Mouse (Mus musculus) heart, embryonic 14.5 days (tissue): ENCODE data around the gene Rptor. TPM values are rescaled to one million over a fixed set of nuclear protein-coding genes. Genes with fewer than 3 reads are reported as not detected.
A peak's percentile ranks its signal among the peaks of the same experiment; 100 is the strongest.

Source experiments
- ATAC-seq: fragments of 200-750 bp; cut with Nextera tagmentation; 2 replicates; pipeline ENCODE4 v1.8.0; 2017; ENCODE audit warnings: low read depth, moderate TSS enrichment; ENCODE audit not compliant: insufficient number of reproducible peaks, insufficient read depth, low FRiP score
- H3K27ac ChIP-seq, 2 experiments: fragments of 200-500 bp in 1 of 2; fragments of 300-500 bp in 1 of 2; sonication (generic) in 1 of 2; replicated peaks in 1 of 2; 2 replicates each; pipeline ENCODE4 v1.5.1; 2012 to 2014; ENCODE audit warnings: low read depth in 2 of 2, low read length in 2 of 2, control low read depth in 1 of 2, mild to moderate bottlenecking in 1 of 2, mixed read lengths in 1 of 2; ENCODE audit not compliant: control insufficient read depth in 1 of 2, insufficient read depth in 1 of 2
- H3K27me3 ChIP-seq: fragments of 300-500 bp; sonication (generic); 2 replicates; pipeline ENCODE4 v1.6.1; 2014; ENCODE audit warnings: mild to moderate bottlenecking, low read length, control low read depth; ENCODE audit not compliant: control insufficient read depth, insufficient read depth
- H3K36me3 ChIP-seq: fragments of 300-500 bp; sonication (generic); 2 replicates; pipeline ENCODE4 v1.6.1; 2014; ENCODE audit warnings: mild to moderate bottlenecking, control low read depth, low read length, mixed read lengths; ENCODE audit not compliant: control insufficient read depth, insufficient read depth
- H3K4me1 ChIP-seq, 2 experiments: fragments of 200-500 bp in 1 of 2; fragments of 300-500 bp in 1 of 2; sonication (generic) in 1 of 2; 2 replicates each; pipeline ENCODE4 v1.6.1; 2012 to 2014; ENCODE audit warnings: low read length in 2 of 2, control low read depth in 1 of 2, mixed read lengths in 1 of 2; ENCODE audit not compliant: control insufficient read depth in 2 of 2, insufficient read depth in 2 of 2
- H3K4me2 ChIP-seq: fragments of 300-500 bp; sonication (generic); 2 replicates; pipeline ENCODE4 v1.6.1; 2014; ENCODE audit warnings: mild to moderate bottlenecking, low read length
- H3K4me3 ChIP-seq, 2 experiments: fragments of 200-500 bp in 1 of 2; fragments of 300-500 bp in 1 of 2; sonication (generic) in 1 of 2; 2 replicates each; pipeline ENCODE4 v1.5.1; 2012 to 2014; ENCODE audit warnings: low read length in 2 of 2, mild to moderate bottlenecking in 2 of 2, control low read depth in 1 of 2, low read depth in 1 of 2, moderate library complexity in 1 of 2; ENCODE audit not compliant: control insufficient read depth in 1 of 2, insufficient read depth in 1 of 2
- H3K9ac ChIP-seq: fragments of 300-500 bp; sonication (generic); 2 replicates; pipeline ENCODE4 v1.6.1; 2014; ENCODE audit warnings: mild to moderate bottlenecking, low read length
- H3K9me3 ChIP-seq: fragments of 300-500 bp; sonication (generic); 2 replicates; pipeline ENCODE4 v1.6.1; 2016; ENCODE audit warnings: low read length, control low read depth; ENCODE audit not compliant: control insufficient read depth
- WGBS: fragments of 180-500 bp; shearing (Covaris S2); extraction: QIAGEN DNeasy Blood & Tissue Kit; methylation state at CpG from one replicate; pipeline ENCODE4 v1.1.7; 2014; 5-methylcytosine and 5-hydroxymethylcytosine counted together
- polyA plus RNA-seq: library from polyadenylated mRNA; unstranded; fragments of >200 nt; fragmentation: Nextera tagmentation; extraction: Ambion mirVana; gene quantifications from 2 replicates; pipeline ENCODE4 v1.2.1, GENCODE M21; 2014

Rptor gene
- polyA plus RNA-seq, 1 experiment from 2014 or later = 11.2 TPM

DNA sequence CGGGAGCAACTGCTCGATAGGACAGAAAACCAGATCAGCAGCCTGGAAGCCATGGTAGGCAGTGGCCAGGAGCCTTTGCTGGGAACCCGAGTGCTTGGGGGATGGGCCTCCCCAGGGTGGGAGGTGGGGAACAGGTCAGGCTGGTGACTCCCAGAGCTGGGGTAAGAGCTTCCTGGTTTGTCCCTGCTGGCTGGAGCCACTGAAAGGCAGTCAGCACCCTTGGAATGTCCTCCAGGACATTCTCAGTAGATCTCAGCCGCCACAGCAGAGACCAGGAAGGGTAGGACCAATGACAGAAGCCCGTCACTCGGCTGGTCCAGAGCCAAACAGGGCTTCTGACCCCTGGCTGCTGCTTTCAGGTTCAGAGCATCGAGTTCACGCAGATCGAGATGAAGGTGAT, 313.0 kb downstream of the Rptor start:
- 67% methylated on average over 9 of the region's 9 CpGs for WGBS
- H3K9me3 ChIP-seq = no peaks in the 10 kb centered on the region
- H3K9ac ChIP-seq = peak overlapping the region; percentile 41; the same call in 1 of the 2 replicates
- H3K36me3 ChIP-seq = peaks cover 41% of the 10 kb centered on the region
- H3K4me1 ChIP-seq = peaks cover 19 to 38% of the 10 kb centered on the region in 2 experiments
- no peaks in the 10 kb centered on the region for H3K27me3 ChIP-seq
- H3K4me3 ChIP-seq = no peak overlapping the region
- ATAC-seq = no peak
- H3K27ac ChIP-seq = peak overlapping the region in 1 of 2 experiments; percentile 59; a peak in 2 of 4 replicates
- H3K4me2 ChIP-seq = peak overlapping the region; percentile 98; the same call in 1 of the 2 replicates

DNA sequence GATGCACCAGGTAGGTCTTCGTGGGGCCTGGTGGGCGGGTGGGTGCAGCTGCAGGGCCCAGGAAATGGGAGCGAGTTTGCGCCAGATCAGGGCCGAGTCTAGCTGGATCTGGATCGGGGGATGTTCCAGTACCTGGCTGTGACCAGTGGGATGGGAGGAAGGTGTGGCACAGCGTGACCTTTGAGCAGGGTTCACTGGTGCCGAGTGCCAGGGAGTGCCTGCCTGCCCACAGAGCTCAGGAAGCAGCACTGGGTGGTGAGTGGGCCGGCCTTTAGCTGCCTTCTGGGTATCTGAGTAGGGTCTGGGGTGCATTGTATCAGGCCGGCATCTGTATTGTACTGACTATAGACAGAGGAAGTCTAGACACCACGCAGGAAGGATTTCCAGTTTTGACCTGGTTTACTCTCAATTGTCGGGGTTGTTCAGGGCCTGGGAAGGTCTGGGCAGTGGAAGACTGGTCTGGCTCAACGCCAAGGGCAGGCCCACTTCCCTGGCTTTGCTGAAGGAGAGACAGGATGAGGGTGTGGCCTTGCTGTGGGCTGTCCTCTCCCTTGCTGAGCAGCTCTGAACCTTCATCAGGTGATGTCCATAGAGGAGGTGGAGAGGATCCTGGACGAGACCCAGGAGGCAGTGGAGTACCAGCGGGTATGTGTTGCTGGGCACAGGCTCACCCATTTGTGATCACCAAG, 313.5 kb downstream of the Rptor start:
- H3K4me1 ChIP-seq = peaks cover 19 to 38% of the 10 kb centered on the region in 2 experiments
- H3K27ac ChIP-seq = peak overlapping the region in 1 of 2 experiments; percentile 59; a peak in 2 of 4 replicates
- ATAC-seq = peak; percentile 65
- no peak overlapping the region for H3K4me3 ChIP-seq
- WGBS = 69% methylated on average over 15 of the region's 15 CpGs
- H3K36me3 ChIP-seq = peaks cover 41% of the 10 kb centered on the region
- no peak overlapping the region; the same call in 1 of the 2 replicates for H3K9ac ChIP-seq
- H3K27me3 ChIP-seq = no peaks in the 10 kb centered on the region
- H3K9me3 ChIP-seq = no peaks in the 10 kb centered on the region
- H3K4me2 ChIP-seq = peak overlapping the region; percentile 98; the same call in 1 of the 2 replicates

DNA sequence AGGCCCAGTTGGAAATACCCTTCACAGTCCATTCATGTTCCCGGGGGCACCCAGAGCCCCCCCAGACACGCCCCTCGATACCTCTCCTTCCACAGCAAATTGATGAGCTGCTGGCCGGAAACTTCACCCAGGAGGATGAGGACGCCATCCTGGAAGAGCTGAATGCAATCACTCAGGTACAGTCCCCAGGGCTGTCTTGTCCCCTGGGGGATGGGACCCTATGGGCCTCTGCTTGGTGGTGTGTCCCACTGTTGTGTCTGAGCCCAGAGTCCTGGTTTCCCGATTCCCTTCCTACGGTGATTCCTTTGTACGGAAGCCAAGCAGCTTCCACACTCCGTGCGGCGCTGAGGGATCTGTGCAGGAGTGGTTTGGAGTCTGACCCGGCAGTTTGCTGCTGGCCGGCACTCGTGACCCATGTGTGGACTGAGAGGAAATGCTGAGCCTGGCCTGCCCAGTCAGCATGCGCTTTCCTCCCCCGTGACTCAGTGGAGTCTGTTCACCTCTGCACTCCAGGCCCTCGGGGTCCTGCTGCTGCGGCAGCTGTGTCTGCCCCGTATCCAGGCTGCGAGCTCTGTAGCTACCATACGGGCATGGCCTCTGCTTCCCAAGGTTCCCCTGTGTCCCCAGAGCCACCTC, 314.2 kb downstream of the Rptor start:
- no peak overlapping the region for H3K4me2 ChIP-seq
- peak overlapping the region in 1 of 2 experiments; percentile 50; a peak in 1 of 4 replicates for H3K27ac ChIP-seq
- no peaks in the 10 kb centered on the region for H3K9me3 ChIP-seq
- H3K9ac ChIP-seq = no peak overlapping the region; the same call in 1 of the 2 replicates
- 82% methylated on average over 21 of the region's 21 CpGs for WGBS
- H3K4me1 ChIP-seq = peaks cover 21 to 43% of the 10 kb centered on the region in 2 experiments
- peaks cover 41% of the 10 kb centered on the region for H3K36me3 ChIP-seq
- no peak for ATAC-seq
- no peak overlapping the region for H3K4me3 ChIP-seq
- H3K27me3 ChIP-seq = no peaks in the 10 kb centered on the region

DNA sequence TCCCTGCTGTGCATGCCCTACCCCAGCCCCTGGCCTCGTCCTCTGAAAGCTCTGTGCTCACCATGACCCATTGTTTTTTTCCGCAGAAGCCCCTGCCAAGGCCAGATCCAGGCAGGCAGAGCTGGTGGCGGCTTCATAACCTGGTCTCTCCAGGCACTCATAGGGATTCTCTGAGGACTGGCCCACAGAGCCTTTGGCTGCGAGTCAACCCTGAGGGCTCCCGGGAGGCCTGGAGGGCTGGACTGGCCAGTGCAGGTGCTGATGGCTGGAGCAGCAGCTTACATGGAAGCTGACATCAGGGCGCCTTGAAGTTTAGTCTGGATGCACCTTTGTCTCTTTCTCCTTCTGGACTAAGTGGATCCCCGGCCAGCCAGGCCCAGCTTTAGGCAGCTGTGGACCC, 315.8 kb downstream of the Rptor start:
- no peaks in the 10 kb centered on the region for H3K27me3 ChIP-seq
- no peak overlapping the region for H3K27ac ChIP-seq
- H3K36me3 ChIP-seq = peaks cover 41% of the 10 kb centered on the region
- ATAC-seq = no peak
- WGBS = 82% methylated on average over 7 of the region's 7 CpGs
- no peaks in the 10 kb centered on the region for H3K9me3 ChIP-seq
- H3K4me1 ChIP-seq = peaks cover 15 to 37% of the 10 kb centered on the region in 2 experiments
- H3K4me3 ChIP-seq = no peak overlapping the region
- no peak overlapping the region for H3K9ac ChIP-seq
- H3K4me2 ChIP-seq = no peak overlapping the region

DNA sequence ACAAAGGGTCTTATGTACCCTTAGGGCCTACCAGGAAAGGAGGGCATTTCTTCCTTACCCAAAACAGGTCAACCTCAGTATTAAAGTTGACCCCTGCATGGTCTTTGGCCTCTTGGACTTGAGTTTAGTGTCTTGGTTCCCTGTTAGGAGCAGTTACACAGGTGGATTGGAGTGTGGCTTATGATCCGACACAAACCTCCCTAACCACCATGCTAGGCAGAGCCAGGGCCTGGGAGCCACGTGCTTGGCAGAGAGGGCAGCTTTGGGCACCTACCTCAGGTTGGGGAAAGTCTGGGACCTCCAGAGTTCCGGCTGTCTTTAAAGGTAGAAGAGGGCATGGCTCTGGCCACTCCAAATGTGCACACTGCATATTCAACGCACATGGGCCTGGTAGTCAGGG, 316.7 kb downstream of the Rptor start:
- no peak overlapping the region for H3K4me3 ChIP-seq
- peaks cover 41% of the 10 kb centered on the region for H3K36me3 ChIP-seq
- H3K9me3 ChIP-seq = no peaks in the 10 kb centered on the region
- no peak for ATAC-seq
- WGBS = 89% methylated on average over 4 of the region's 4 CpGs
- H3K27me3 ChIP-seq = no peaks in the 10 kb centered on the region
- H3K9ac ChIP-seq = no peak overlapping the region
- H3K27ac ChIP-seq = no peak overlapping the region
- no peak overlapping the region for H3K4me2 ChIP-seq
- peaks cover 14 to 34% of the 10 kb centered on the region in 2 experiments for H3K4me1 ChIP-seq

DNA sequence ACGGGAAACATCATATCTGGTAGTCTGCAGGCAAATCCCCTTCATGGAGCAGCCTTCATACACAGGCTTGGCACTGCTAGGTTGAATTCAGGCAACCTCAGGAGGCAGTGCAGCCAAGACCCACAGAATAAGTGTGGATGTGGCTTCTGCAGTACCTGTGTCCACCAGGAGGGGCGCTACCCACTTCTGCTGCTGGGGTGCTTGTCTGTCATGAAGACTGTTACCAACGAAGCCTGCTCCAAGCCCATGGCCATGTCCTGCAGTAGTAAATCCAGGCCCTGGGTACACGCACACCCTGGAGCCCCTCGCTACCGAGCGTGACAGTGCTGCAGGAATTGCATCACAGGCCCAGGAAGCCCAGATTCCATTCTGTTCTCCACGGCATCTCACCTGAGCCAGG, 317.2 kb downstream of the Rptor start:
- H3K27ac ChIP-seq = no peak overlapping the region
- H3K9ac ChIP-seq = no peak overlapping the region
- ATAC-seq = no peak
- WGBS = 68% methylated on average over 8 of the region's 8 CpGs
- H3K4me1 ChIP-seq = peaks cover 10 to 29% of the 10 kb centered on the region in 2 experiments; a peak in 3 of 4 replicates
- H3K4me3 ChIP-seq = no peak overlapping the region
- H3K27me3 ChIP-seq = no peaks in the 10 kb centered on the region
- peaks cover 41% of the 10 kb centered on the region for H3K36me3 ChIP-seq
- H3K9me3 ChIP-seq = no peaks in the 10 kb centered on the region
- no peak overlapping the region for H3K4me2 ChIP-seq

DNA sequence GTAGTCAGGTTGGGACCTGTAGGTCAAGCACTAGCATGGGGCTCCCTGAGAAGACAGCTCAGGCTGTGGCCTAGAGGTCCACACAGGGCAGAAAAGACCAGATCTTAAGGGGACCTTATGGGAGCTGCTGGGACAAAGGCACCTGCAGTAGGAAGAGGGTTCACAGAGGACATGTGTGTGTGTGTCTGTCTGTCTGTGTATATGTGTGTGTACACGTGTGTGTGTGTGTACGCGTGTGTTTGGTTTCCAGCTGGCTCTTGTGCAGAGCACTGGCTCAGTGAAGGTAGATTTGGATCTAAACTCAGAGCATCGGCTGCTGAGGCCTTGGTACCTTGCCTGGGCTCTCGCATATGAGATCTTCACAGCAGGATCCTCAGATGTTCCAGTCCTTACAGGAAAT, 318.0 kb downstream of the Rptor start:
- Histone ChIP-seq H3K27ac (no peak overlapping the region), H3K9me3 (no peaks in the 10 kb centered on the region), H3K9ac (no peak overlapping the region), H3K4me3 (no peak overlapping the region), H3K27me3 (no peaks in the 10 kb centered on the region), H3K36me3 (peaks cover 39% of the 10 kb centered on the region), H3K4me2 (no peak overlapping the region), H3K4me1 (peaks cover 5 to 21% of the 10 kb centered on the region in 2 experiments; a peak in 3 of 4 replicates)
- ATAC-seq = no peak
- WGBS = 85% methylated on average over 5 of the region's 5 CpGs
